Mouse (Mus musculus) heart, adult 2 months (tissue): ENCODE results near the gene Bcar3. TPM values are rescaled to one million over a fixed set of nuclear protein-coding genes. Genes with fewer than 3 reads are reported as not detected.

ENCODE experiments used
- DNase-seq, 2 experiments: peaks; one replicate each; pipeline ENCODE4 v3.0.0; 2021
- H3K27ac ChIP-seq: fragments of 200-600 bp; 2 replicates; pipeline ENCODE4 v1.8.1; 2022
- H3K27me3 ChIP-seq: fragments of 200-500 bp; 2 replicates; pipeline ENCODE4 v1.6.1; 2012; ENCODE audit warnings: mild to moderate bottlenecking, low read length, inconsistent platforms, mixed read lengths; ENCODE audit not compliant: control insufficient read depth, insufficient read depth
- H3K36me3 ChIP-seq: fragments of 200-500 bp; 2 replicates; pipeline ENCODE4 v1.6.1; 2012; ENCODE audit warnings: low read length, inconsistent platforms; ENCODE audit not compliant: control insufficient read depth, insufficient read depth
- H3K4me1 ChIP-seq: fragments of 200-500 bp; 2 replicates; pipeline ENCODE4 v1.6.1; 2011; ENCODE audit warnings: low read length; ENCODE audit not compliant: control insufficient read depth, insufficient read depth
- H3K4me3 ChIP-seq: fragments of 200-600 bp; 2 replicates; pipeline ENCODE4 v1.8.1; 2022
- H3K79me2 ChIP-seq: fragments of 200-500 bp; replicated peaks from 2 replicates; pipeline ENCODE4 v1.6.1; 2012; ENCODE audit warnings: mild to moderate bottlenecking, inconsistent platforms, low read length, moderate library complexity, mixed read lengths; ENCODE audit not compliant: control insufficient read depth, insufficient read depth
- H3K9ac ChIP-seq: fragments of 200-500 bp; 2 replicates; pipeline ENCODE4 v1.6.1; 2012; ENCODE audit warnings: low read depth, mild to moderate bottlenecking, control low read depth, inconsistent platforms, low read length, mixed read lengths
- CTCF ChIP-seq: fragments of 200-600 bp; IDR thresholded peaks from 2 replicates; pipeline ENCODE4 v1.8.1; 2022; ENCODE audit warnings: antibody characterized with exemption, mild to moderate bottlenecking, moderate library complexity
- EP300 ChIP-seq: fragments of 200-500 bp; IDR thresholded peaks from 2 replicates; pipeline ENCODE4 v1.6.1; 2011; ENCODE audit warnings: low read depth, low read length, control low read depth; ENCODE audit not compliant: insufficient read depth
- POLR2A ChIP-seq: fragments of 200-500 bp; IDR thresholded peaks from 2 replicates; pipeline ENCODE4 v1.6.1; 2011; ENCODE audit warnings: mild to moderate bottlenecking, low read depth, low read length, control low read depth; ENCODE audit not compliant: insufficient read depth
- WGBS: fragments of 180-500 bp; shearing (Covaris S2); methylation state at CpG from one replicate; pipeline ENCODE4 v1.1.7; 2018; 5-methylcytosine and 5-hydroxymethylcytosine counted together
- intact Hi-C: fragments of 180-260 bp; cut with DNase I; formaldehyde crosslinking; loops from one replicate; pipeline ENCODE4 v1.15.1; 2025
- polyA plus RNA-seq: library from polyadenylated mRNA; depleted of rRNA; stranded (reverse); fragments of >200 nt; gene quantifications from 2 replicates; pipeline ENCODE4 v1.2.3, GENCODE M21; 2012
- total RNA-seq, 2 experiments: library from RNA; stranded (reverse); gene quantifications; 2 replicates each; pipeline ENCODE4 v1.2.3; 2021

Bcar3 gene
- total and polyA plus RNA-seq, 3 experiments = 4.7 to 10.2 (median 7.5) TPM

DNA sequence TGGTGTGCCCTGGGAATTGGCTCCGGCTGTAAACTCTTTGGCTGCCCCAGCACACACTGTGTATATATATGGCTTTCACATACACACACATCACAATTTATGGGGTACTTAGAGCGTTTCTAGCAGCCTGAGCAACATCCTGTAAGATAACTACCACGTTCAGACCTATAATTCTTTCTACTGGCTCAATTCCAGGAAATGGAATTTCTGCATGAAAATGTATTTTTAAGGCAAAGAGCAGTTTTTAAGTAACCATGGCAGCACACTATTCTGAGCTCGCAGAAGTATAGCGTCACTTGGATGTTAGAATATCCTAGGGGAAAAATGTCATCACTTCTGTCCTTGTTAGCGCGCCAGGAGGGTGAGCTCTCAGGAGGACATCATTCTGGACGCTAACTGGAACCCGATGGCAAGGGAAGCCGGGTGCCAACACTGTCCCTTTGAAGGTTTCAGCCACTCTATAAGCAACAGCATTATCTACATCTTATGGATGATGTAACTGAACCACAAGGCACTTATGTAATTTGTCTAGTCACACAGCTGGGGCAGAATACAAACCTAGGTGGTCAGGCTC is 212.5 kb downstream of the Bcar3 start:
- WGBS = 55% methylated on average over 10 of the region's 10 CpGs
- DNase-seq = no peak
- Histone ChIP-seq H3K27me3 (no peaks in the 10 kb centered on the region), H3K4me1 (peaks cover 9% of the 10 kb centered on the region), H3K79me2 (no peaks in the 10 kb centered on the region), H3K36me3 (no peaks in the 10 kb centered on the region), H3K27ac (no peak overlapping the region), H3K9ac (no peak overlapping the region), H3K4me3 (no peak overlapping the region)
- intact Hi-C loops = loop anchor here (5.0 kb wide), 1 partner anchor 111 kb away; the partner anchor contains the start of gene Fnbp1l
- TF ChIP-seq EP300 = no peak
- TF ChIP-seq POLR2A = no peak
- TF ChIP-seq CTCF = no peak

DNA sequence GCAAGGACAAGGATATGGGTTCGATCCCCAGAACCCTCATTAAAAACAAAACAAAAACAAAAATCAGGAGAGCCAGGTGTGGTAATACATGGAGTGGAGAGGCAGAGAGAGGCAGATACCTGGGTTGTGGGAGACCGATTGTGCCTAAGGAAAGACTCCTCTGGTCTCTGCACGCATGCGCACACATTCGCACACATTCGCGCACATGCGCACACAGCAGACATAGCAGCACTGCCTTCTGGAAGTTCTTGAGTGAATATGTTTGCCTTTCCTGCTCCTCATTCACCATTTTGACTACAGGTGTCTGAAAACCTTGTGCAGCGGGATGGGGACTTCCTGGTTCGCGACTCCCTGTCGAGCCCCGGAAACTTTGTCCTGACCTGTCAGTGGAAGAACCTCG is 213.9 kb downstream of the Bcar3 start:
- no peaks in the 10 kb centered on the region for H3K36me3 ChIP-seq
- H3K9ac ChIP-seq = no peak overlapping the region
- no peaks in the 10 kb centered on the region for H3K27me3 ChIP-seq
- WGBS = 97% methylated on average over 14 of the region's 14 CpGs
- peaks cover 9% of the 10 kb centered on the region for H3K4me1 ChIP-seq
- intact Hi-C loops = loop anchor here (5.0 kb wide), 1 partner anchor 109 kb away; the partner anchor contains the start of gene Fnbp1l
- TF ChIP-seq CTCF = no peak
- no peak for TF ChIP-seq POLR2A
- TF ChIP-seq EP300 = no peak
- no peak overlapping the region for H3K27ac ChIP-seq
- no peaks in the 10 kb centered on the region for H3K79me2 ChIP-seq
- H3K4me3 ChIP-seq = no peak overlapping the region
- no peak for DNase-seq

DNA sequence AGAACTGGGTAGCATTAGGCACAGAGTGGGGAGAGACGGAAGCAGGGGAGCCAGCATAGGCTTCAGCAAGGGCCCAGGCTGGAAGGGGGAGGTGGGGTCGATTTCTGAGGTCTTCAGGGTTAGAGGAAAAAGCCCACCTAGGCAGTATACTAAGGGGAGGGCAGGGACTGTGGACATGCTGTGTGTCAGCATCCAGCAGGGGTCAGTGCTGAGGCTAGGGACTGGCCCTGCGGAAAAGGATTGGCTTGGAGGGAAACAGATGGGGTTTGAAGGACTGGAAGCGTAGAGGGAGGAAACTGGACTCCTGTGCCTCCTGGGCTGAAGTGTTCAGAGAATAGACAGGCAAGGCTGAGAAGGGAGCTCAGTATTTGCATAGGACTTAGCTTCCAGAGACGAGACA is 215.1 kb downstream of the Bcar3 start:
- Histone ChIP-seq H3K4me3 (no peak overlapping the region), H3K4me1 (peaks cover 9% of the 10 kb centered on the region), H3K79me2 (no peaks in the 10 kb centered on the region), H3K27me3 (no peaks in the 10 kb centered on the region), H3K9ac (no peak overlapping the region), H3K36me3 (no peaks in the 10 kb centered on the region), H3K27ac (peak overlapping the region; percentile 63; the same call in 1 of the 2 replicates)
- TF ChIP-seq CTCF = peak; percentile 94
- no peak for TF ChIP-seq POLR2A
- TF ChIP-seq EP300 = peak; percentile 72; the same call in 1 of the 2 replicates
- WGBS = 34% methylated on average over 5 of the region's 5 CpGs
- intact Hi-C loops = loop anchor here (1.0 to 5.0 kb wide), 2 partner anchors 108 to 129 kb away; partner anchors contain the start of gene Fnbp1l
- peak; percentile 66 to 78 for DNase-seq

DNA sequence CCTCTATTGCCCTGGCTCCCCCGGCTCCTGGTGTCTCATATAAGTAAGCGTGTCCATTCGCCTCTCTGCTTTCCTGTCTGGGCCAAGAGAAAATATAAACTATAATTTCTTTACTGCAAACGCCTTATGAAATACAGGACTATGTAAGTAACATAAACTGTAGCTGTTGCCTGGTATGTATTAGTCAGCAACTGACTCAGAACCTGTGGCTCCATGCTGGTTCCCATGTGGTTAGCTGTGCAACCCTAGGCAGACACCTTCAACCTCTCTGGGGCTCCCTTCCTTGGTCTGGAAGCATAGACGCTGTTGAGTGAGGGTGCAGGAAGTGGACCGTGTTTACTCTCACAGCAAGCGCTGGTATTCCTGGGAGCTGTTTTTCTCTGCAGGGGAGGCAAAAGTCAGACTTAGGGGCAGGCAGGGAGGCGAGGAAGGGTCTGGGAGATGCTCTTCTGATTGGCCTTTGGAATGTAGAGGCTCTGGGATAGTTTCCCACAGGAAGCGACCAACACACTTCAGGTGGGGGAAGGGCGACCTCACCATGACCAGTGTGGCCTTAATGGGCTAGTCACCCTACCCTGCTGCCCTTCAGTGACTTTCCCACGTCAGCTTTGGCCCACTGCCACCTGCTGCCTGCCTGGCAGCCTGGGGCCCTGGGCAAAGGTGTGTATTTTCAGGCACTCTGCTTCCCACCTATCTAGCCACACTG is 215.8 kb downstream of the Bcar3 start:
- peaks cover 9% of the 10 kb centered on the region for H3K4me1 ChIP-seq
- DNase-seq = peak; percentile 50 to 65
- H3K9ac ChIP-seq = no peak overlapping the region
- H3K27ac ChIP-seq = peak overlapping the region; percentile 63
- intact Hi-C loops = loop anchor here (1.0 to 10.0 kb wide), 3 partner anchors 108 to 275 kb away; partner anchors contain the start of gene Fnbp1l
- TF ChIP-seq EP300 (no peak), CTCF (no peak), POLR2A (no peak)
- 43% methylated on average over 11 of the region's 11 CpGs for WGBS
- no peaks in the 10 kb centered on the region for H3K79me2 ChIP-seq
- H3K36me3 ChIP-seq = no peaks in the 10 kb centered on the region
- no peak overlapping the region for H3K4me3 ChIP-seq
- no peaks in the 10 kb centered on the region for H3K27me3 ChIP-seq

DNA sequence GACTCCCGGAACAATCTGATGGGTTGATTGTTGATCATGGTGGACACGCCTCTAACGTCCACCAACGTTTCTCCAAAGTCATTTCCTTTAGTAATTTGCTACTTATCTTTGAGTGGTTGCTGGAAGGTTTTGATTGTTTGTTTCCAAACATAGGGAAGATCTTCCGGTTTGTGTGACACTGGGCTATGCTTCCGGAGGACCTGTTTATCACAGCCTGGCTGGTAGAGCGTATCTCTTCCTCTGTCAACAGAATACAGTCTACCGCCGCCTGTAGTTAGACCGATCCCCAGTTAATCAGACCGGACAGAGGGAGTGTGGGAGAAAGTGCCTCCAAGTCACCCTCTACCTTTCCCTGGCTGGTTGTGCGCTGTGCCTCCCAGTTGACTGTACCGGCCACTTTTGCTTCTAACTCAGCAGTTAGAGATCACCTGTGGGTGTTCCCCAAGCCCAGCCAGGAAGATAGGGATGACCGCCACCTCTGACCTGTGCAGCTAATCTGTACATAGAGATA is 216.4 kb downstream of the Bcar3 start:
- intact Hi-C loops = loop anchor here (10.0 kb wide), 1 partner anchor 275 kb away; no protein-coding TSS in a partner anchor
- DNase-seq = no peak

More for the DNA sequence above, 216.4 kb downstream of the Bcar3 start:
- TF ChIP-seq EP300 (no peak), POLR2A (no peak)
- 47% methylated on average over 14 of the region's 14 CpGs for WGBS
- peak overlapping the region; percentile 63 for H3K27ac ChIP-seq
- H3K79me2 ChIP-seq = no peaks in the 10 kb centered on the region
- H3K4me3 ChIP-seq = no peak overlapping the region
- no peaks in the 10 kb centered on the region for H3K27me3 ChIP-seq
- H3K4me1 ChIP-seq = peaks cover 9% of the 10 kb centered on the region
- no peak overlapping the region for H3K9ac ChIP-seq
- no peaks in the 10 kb centered on the region for H3K36me3 ChIP-seq
